Mouse (Mus musculus) adrenal gland, postnatal 36 days (tissue): Measurements from ENCODE around the gene Nxpe2. TPM values are rescaled to one million over a fixed set of nuclear protein-coding genes. Genes with fewer than 3 reads are reported as not detected.

Experiments used
- DNase-seq, 2 experiments: peaks; one replicate each; pipeline ENCODE4 v3.0.0; 2021; ENCODE audit warnings: mixed read lengths in 1 of 2
- total RNA-seq, 2 experiments: library from RNA; stranded (reverse); gene quantifications; 2 replicates each; pipeline ENCODE4 v1.2.3; 2021

Nxpe2 gene
- total RNA-seq, 2 experiments from 2014 or later, result 0.53 to 0.93 TPM

GRCm38 (mm10) chr9:48298983-48299382, 54.3 kb downstream of the Nxpe2 start:
- DNase-seq, result peak; percentile 31 to 46

- DNase-seq, result no peak
These were observed 58.5 kb downstream of the Nxpe2 start for GRCm38 (mm10) chr9:48294754-48295153.

GRCm38 (mm10) chr9:48290281-48290680, 63.0 kb downstream of the Nxpe2 start:
- DNase-seq, result no peak

- no peak for DNase-seq
These were observed 69.0 kb downstream of the Nxpe2 start for GRCm38 (mm10) chr9:48284221-48284620.

- DNase-seq, result no peak
These were observed 76.4 kb downstream of the Nxpe2 start for GRCm38 (mm10) chr9:48276831-48277230.

Other genes starting within 250 kb of the Nxpe2 start
- gene Nxpe4, start 191.4 kb downstream of the Nxpe2 start, total RNA-seq, result 1 to 10 TPM; 3.2 to 4.4 TPM
- 100 to 1,000 TPM; 131 TPM for gene Rexo2, start 127.2 kb upstream of the Nxpe2 start, total RNA-seq
- 10 to 100 TPM; 72.7 to 80.7 TPM for gene Rbm7, start 141.8 kb upstream of the Nxpe2 start, total RNA-seq
- gene Gm5617, start 142.0 kb upstream of the Nxpe2 start, total RNA-seq, result 10 to 100 TPM; 36.7 to 62.8 TPM